Mouse (Mus musculus) spleen, adult 2 months (tissue): ENCODE data around the gene Tmub2.

Experiments used
- CTCF ChIP-seq: fragments of 200-500 bp; IDR thresholded peaks from 2 replicates; pipeline ENCODE4 v1.5.1; 2011; ENCODE audit warnings: mild to moderate bottlenecking, inconsistent platforms; ENCODE audit not compliant: insufficient read depth, insufficient read length, insufficient replicate concordance; ENCODE audit errors: extremely low read depth
- POLR2A ChIP-seq: fragments of 200-500 bp; IDR thresholded peaks from 2 replicates; pipeline ENCODE4 v1.6.1; 2011; ENCODE audit warnings: low read depth, low read length, inconsistent platforms

GRCm38 (mm10) chr11:102279595-102279994 lies 5.1 kb upstream of the Tmub2 start:
- TF ChIP-seq POLR2A = no peak
- no peak for TF ChIP-seq CTCF
